Mouse (Mus musculus) embryo, embryonic 11 days (tissue): ENCODE measurements around the gene Mras.

Experiments used
- DNase-seq: peaks from one replicate; pipeline ENCODE4 v3.0.0-alpha.2; 2015

Gene Mras

GRCm38 (mm10) chr9:99409280-99409679, 27.9 kb downstream of the Mras start:
- no peak for DNase-seq

GRCm38 (mm10) chr9:99401288-99401974, 35.8 kb downstream of the Mras start:
- no peak for DNase-seq

GRCm38 (mm10) chr9:99400781-99401180, 36.4 kb downstream of the Mras start:
- no peak for DNase-seq

- DNase-seq: no peak
Measured at GRCm38 (mm10) chr9:99397056-99397815, 39.9 kb downstream of the Mras start.

GRCm38 (mm10) chr9:99394366-99394765, 42.8 kb downstream of the Mras start:
- DNase-seq: peak; percentile 22

GRCm38 (mm10) chr9:99393146-99393545, 44.0 kb downstream of the Mras start:
- DNase-seq: no peak

- DNase-seq: no peak
Measured at GRCm38 (mm10) chr9:99391557-99391956, 45.6 kb downstream of the Mras start.

- DNase-seq: no peak
Measured at GRCm38 (mm10) chr9:99390716-99391115, 46.5 kb downstream of the Mras start.

GRCm38 (mm10) chr9:99390201-99390600, 47.0 kb downstream of the Mras start:
- DNase-seq: no peak

GRCm38 (mm10) chr9:99389506-99389905, 47.7 kb downstream of the Mras start:
- no peak for DNase-seq

- no peak for DNase-seq
Measured at GRCm38 (mm10) chr9:99388856-99389255, 48.3 kb downstream of the Mras start.

GRCm38 (mm10) chr9:99388078-99388477, 49.1 kb downstream of the Mras start:
- no peak for DNase-seq

- no peak for DNase-seq
Measured at GRCm38 (mm10) chr9:99382556-99382955, 54.6 kb downstream of the Mras start.

- no peak for DNase-seq
Measured at GRCm38 (mm10) chr9:99379194-99379593, 58.0 kb downstream of the Mras start.

- DNase-seq: peak; percentile 53
Measured at GRCm38 (mm10) chr9:99376591-99377418, 60.4 kb downstream of the Mras start.

GRCm38 (mm10) chr9:99368431-99368830, 68.8 kb downstream of the Mras start:
- no peak for DNase-seq

- DNase-seq: no peak
Measured at GRCm38 (mm10) chr9:99365906-99366305, 71.3 kb downstream of the Mras start.

- peak; percentile 61 for DNase-seq
Measured at GRCm38 (mm10) chr9:99363076-99363475, 74.1 kb downstream of the Mras start.

GRCm38 (mm10) chr9:99361946-99362345, 75.2 kb downstream of the Mras start:
- no peak for DNase-seq

- no peak for DNase-seq
Measured at GRCm38 (mm10) chr9:99359012-99359411, 78.2 kb downstream of the Mras start.

- peak; percentile 50 for DNase-seq
Measured at GRCm38 (mm10) chr9:99357921-99358692, 79.1 kb downstream of the Mras start, which contains the start of gene Esyt3. Esyt3 (minus strand) TSS chr9:99358557.

GRCm38 (mm10) chr9:99357561-99357920, 79.6 kb downstream of the Mras start:
- DNase-seq: peak; percentile 46

- no peak for DNase-seq
Measured at GRCm38 (mm10) chr9:99355971-99356370, 81.2 kb downstream of the Mras start.
